ENCODE assay signal across 8 mouse cellular contexts in genomic region chr1:105971490-105972170, GRCm38 (mm10). TPM values are rescaled to one million over a fixed set of nuclear protein-coding genes. Genes with fewer than 3 reads are reported as not detected.
DNase-seq lines count a peak whose midpoint lies in the region; ATAC-seq and TF ChIP-seq lines count a peak whose summit lies in the region.

No protein-coding gene starts in this region.

- peak overlapping the region; percentile 77 for H3K27ac ChIP-seq in heart, postnatal 0 days (ENCODE audit: low read depth)
- H3K27ac ChIP-seq in liver, embryonic 15.5 days (replicated peaks): no peak overlapping the region
- 0 out of 2 replicates have a peak overlapping the region, but pooled peaks have one; percentile 28 for H3K27ac ChIP-seq in stomach, embryonic 15.5 days
- H3K27ac ChIP-seq in midbrain, embryonic 16.5 days (ENCODE audit: low read length): no peak overlapping the region

- no peaks in the 10 kb centered on the region for H3K36me3 ChIP-seq in heart, postnatal 0 days (replicated peaks; ENCODE audit: control insufficient read depth, insufficient read depth, low read length)
- H3K36me3 ChIP-seq in liver, embryonic 15.5 days (replicated peaks): no peaks in the 10 kb centered on the region
- H3K36me3 ChIP-seq in stomach, embryonic 15.5 days: no peaks in the 10 kb centered on the region
- no peaks in the 10 kb centered on the region for H3K36me3 ChIP-seq in midbrain, embryonic 16.5 days (ENCODE audit: control insufficient read depth, insufficient read depth, low read length)

- H3K9ac ChIP-seq in heart, postnatal 0 days (replicated peaks; ENCODE audit: low read depth, low read length): peak overlapping the region; percentile 56
- 0 out of 2 replicates have a peak overlapping the region, but pooled peaks have one; percentile 25 for H3K9ac ChIP-seq in liver, embryonic 15.5 days
- H3K9ac ChIP-seq in stomach, embryonic 15.5 days: no peak overlapping the region
- H3K9ac ChIP-seq in midbrain, embryonic 16.5 days (ENCODE audit: low read depth, low read length): no peak overlapping the region

- 5% methylated on average over 10 of the region's 10 CpGs for WGBS in heart, postnatal 0 days
- 18% methylated on average over 10 of the region's 10 CpGs for WGBS in liver, embryonic 15.5 days (ENCODE audit: insufficient replicate concordance)
- 25% methylated on average over 10 of the region's 10 CpGs for WGBS in stomach, embryonic 15.5 days
- WGBS in midbrain, embryonic 16.5 days: 76% methylated on average over 10 of the region's 10 CpGs

- no peaks in the 10 kb centered on the region for H3K9me3 ChIP-seq in heart, postnatal 0 days (replicated peaks; ENCODE audit: control insufficient read depth, low read length)
- H3K9me3 ChIP-seq in liver, embryonic 15.5 days (replicated peaks): no peaks in the 10 kb centered on the region
- no peaks in the 10 kb centered on the region for H3K9me3 ChIP-seq in stomach, embryonic 15.5 days
- H3K9me3 ChIP-seq in midbrain, embryonic 16.5 days (replicated peaks; ENCODE audit: control insufficient read depth, low read length, poor library complexity, severe bottlenecking): no peaks in the 10 kb centered on the region

- ATAC-seq in heart, postnatal 0 days (ENCODE audit: insufficient read depth, low read depth): peak; percentile 71
- no peak for ATAC-seq in liver, embryonic 15.5 days (ENCODE audit: insufficient read depth)
- no peak for ATAC-seq in stomach, embryonic 15.5 days (ENCODE audit: insufficient read depth, low FRiP score, low read depth)
- ATAC-seq in midbrain, embryonic 16.5 days: no peak

- DNase-seq in CD4-positive helper T cell, adult 2 months (ENCODE audit: low read depth, low spot score): peak; percentile 70
- peak; percentile 55 for DNase-seq in T-cell, adult 2 months (ENCODE audit: low spot score)
- peak; percentile 78 for DNase-seq in heart, postnatal 0 days (ENCODE audit: low spot score)
- DNase-seq in cerebellum, adult 9-11 months: no peak
- no peak for DNase-seq in gastrocnemius, postnatal 14 days

- H3K4me3 ChIP-seq in heart, postnatal 0 days (ENCODE audit: low read depth, low read length): peak overlapping the region; percentile 47
- peak overlapping the region; percentile 34 for H3K4me3 ChIP-seq in liver, embryonic 15.5 days (replicated peaks)
- H3K4me3 ChIP-seq in stomach, embryonic 15.5 days (replicated peaks): peak overlapping the region; percentile 23
- H3K4me3 ChIP-seq in midbrain, embryonic 16.5 days (ENCODE audit: low read depth, low read length): no peak overlapping the region

- TF ChIP-seq EP300 in heart, postnatal 0 days (IDR thresholded peaks at IDR 0.05; ENCODE audit: low read depth): 0 out of 2 replicates have a peak, but pooled peaks have one; percentile 15

- H3K4me2 ChIP-seq in heart, postnatal 0 days (ENCODE audit: low read depth, low read length): peak overlapping the region; percentile 65
- peak overlapping the region; percentile 51 for H3K4me2 ChIP-seq in liver, embryonic 15.5 days
- H3K4me2 ChIP-seq in stomach, embryonic 15.5 days: peak overlapping the region; percentile 48
- no peak overlapping the region for H3K4me2 ChIP-seq in midbrain, embryonic 16.5 days (ENCODE audit: low read length)

- intact Hi-C loops in gastrocnemius, postnatal 14 days (cut with DNase I; ENCODE audit: low total_unique reads): no loop called here

- TF ChIP-seq CTCF in heart, postnatal 0 days (IDR thresholded peaks at IDR 0.05; ENCODE audit: low read depth): no peak

- H3K27me3 ChIP-seq in heart, postnatal 0 days (ENCODE audit: control insufficient read depth, insufficient read depth, low read length): no peaks in the 10 kb centered on the region
- no peaks in the 10 kb centered on the region for H3K27me3 ChIP-seq in liver, embryonic 15.5 days
- H3K27me3 ChIP-seq in stomach, embryonic 15.5 days (replicated peaks): no peaks in the 10 kb centered on the region
- no peaks in the 10 kb centered on the region for H3K27me3 ChIP-seq in midbrain, embryonic 16.5 days (ENCODE audit: control insufficient read depth, insufficient read depth, low read depth, low read length)

- peaks cover 19% of the 10 kb centered on the region for H3K4me1 ChIP-seq in heart, postnatal 0 days (ENCODE audit: control insufficient read depth, insufficient read depth)
- H3K4me1 ChIP-seq in liver, embryonic 15.5 days (replicated peaks): peaks cover 12% of the 10 kb centered on the region; the same call in 1 of the 2 replicates
- H3K4me1 ChIP-seq in stomach, embryonic 15.5 days: peaks cover 3% of the 10 kb centered on the region; the same call in 1 of the 2 replicates
- H3K4me1 ChIP-seq in midbrain, embryonic 16.5 days (ENCODE audit: control insufficient read depth, insufficient read depth, low read length): no peaks in the 10 kb centered on the region

RNA-seq across cellular contexts. Expression of gene Zcchc2, which starts 18.6 kb away (rescaled TPM):
- total RNA-seq in heart, postnatal 0 days (2014; rRNA removed; ENCODE audit: low replicate concordance): 6.6 and 9.5 TPM in 2 replicates
- polyA plus RNA-seq in heart, postnatal 0 days (2015; fragmentation: Nextera tagmentation; extraction: Ambion mirVana): 1.1 TPM in 2 replicates
- polyA plus RNA-seq in liver, embryonic 15.5 days (2015; fragmentation: Nextera tagmentation; extraction: Ambion mirVana): 1.0 and 1.2 TPM in 2 replicates
- polyA plus RNA-seq in stomach, embryonic 15.5 days (2015; fragmentation: Nextera tagmentation; extraction: Ambion mirVana): 2.5 TPM in 2 replicates
- polyA plus RNA-seq in midbrain, embryonic 16.5 days (2015; fragmentation: Nextera tagmentation; extraction: Ambion mirVana): 2.7 and 3.4 TPM in 2 replicates
- total RNA-seq in gastrocnemius, postnatal 14 days (2021): 1 to 10 TPM; 5.6 to 6.5 TPM

Comparison
In these comparisons a context has a peak if more than half of its experiments do, and no peak if none do; other contexts are left out.
1. DNase-seq: peak in CD4-positive helper T cell, adult 2 months (single experiment), T-cell, adult 2 months (single experiment) and heart, postnatal 0 days (single experiment); none in cerebellum, adult 9-11 months (single experiment) and gastrocnemius, postnatal 14 days (single experiment).
2. H3K27ac ChIP-seq: peak in heart, postnatal 0 days (single experiment) and stomach, embryonic 15.5 days (single experiment); none in liver, embryonic 15.5 days (single experiment) and midbrain, embryonic 16.5 days (single experiment).
3. H3K9ac ChIP-seq: peak in heart, postnatal 0 days (single experiment) and liver, embryonic 15.5 days (single experiment); none in stomach, embryonic 15.5 days (single experiment) and midbrain, embryonic 16.5 days (single experiment).